Mouse (Mus musculus) cortical plate, adult 2 months (tissue): ENCODE measurements around the gene Thrb. TPM values are rescaled to one million over a fixed set of nuclear protein-coding genes. Genes with fewer than 3 reads are reported as not detected.

Source experiments
- H3K27ac ChIP-seq: fragments of 200-500 bp; 2 replicates; pipeline ENCODE4 v1.5.1; 2012; ENCODE audit warnings: low read length, control low read depth, inconsistent platforms; ENCODE audit not compliant: insufficient read depth
- H3K4me1 ChIP-seq: fragments of 200-500 bp; 2 replicates; pipeline ENCODE4 v1.6.1; 2011; ENCODE audit warnings: low read length; ENCODE audit not compliant: control insufficient read depth, insufficient read depth
- H3K4me3 ChIP-seq: fragments of 200-500 bp; 2 replicates; pipeline ENCODE4 v1.5.1; 2011; ENCODE audit warnings: mild to moderate bottlenecking, low read length, control low read depth; ENCODE audit not compliant: insufficient read depth
- CTCF ChIP-seq: fragments of 200-500 bp; IDR thresholded peaks from 2 replicates; pipeline ENCODE4 v1.5.1; 2011; ENCODE audit warnings: mild to moderate bottlenecking, control low read depth, low read length; ENCODE audit not compliant: insufficient read depth; ENCODE audit errors: extremely low read depth
- POLR2A ChIP-seq: fragments of 200-500 bp; IDR thresholded peaks from 2 replicates; pipeline ENCODE4 v1.6.1; 2011; ENCODE audit warnings: mild to moderate bottlenecking, low read length, control low read depth; ENCODE audit not compliant: insufficient read depth; ENCODE audit errors: extremely low read depth
- polyA plus RNA-seq: library from polyadenylated mRNA; depleted of rRNA; stranded (reverse); fragments of >200 nt; gene quantifications from 2 replicates; pipeline ENCODE4 v1.2.3, GENCODE M21; 2012

Thrb gene
- polyA plus RNA-seq, 1 experiment = 27.3 TPM

DNA sequence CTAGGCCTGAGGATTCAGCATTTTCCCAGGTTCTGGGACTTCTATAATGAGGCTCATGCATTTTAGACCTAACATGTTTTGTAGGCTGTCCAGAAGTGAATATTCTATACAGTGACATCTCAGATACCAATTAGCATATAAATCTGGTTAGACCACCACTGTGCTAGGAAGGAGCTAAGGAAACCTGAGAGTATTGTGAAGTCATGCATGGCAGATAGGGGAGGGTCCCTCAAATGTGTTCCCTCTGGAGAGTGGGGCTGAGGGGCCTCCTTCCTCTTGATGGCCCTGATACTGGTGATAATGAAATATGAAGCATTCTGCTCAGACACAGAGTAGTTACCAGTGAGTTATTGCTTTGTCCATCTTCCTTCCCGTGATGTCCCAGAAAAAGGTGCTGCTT is 91.8 kb downstream of the Thrb start:
- H3K4me1 ChIP-seq = peaks cover 2% of the 10 kb centered on the region; the same call in 1 of the 2 replicates
- no peak overlapping the region for H3K4me3 ChIP-seq
- no peak overlapping the region for H3K27ac ChIP-seq
- TF ChIP-seq POLR2A (no peak), CTCF (no peak)

DNA sequence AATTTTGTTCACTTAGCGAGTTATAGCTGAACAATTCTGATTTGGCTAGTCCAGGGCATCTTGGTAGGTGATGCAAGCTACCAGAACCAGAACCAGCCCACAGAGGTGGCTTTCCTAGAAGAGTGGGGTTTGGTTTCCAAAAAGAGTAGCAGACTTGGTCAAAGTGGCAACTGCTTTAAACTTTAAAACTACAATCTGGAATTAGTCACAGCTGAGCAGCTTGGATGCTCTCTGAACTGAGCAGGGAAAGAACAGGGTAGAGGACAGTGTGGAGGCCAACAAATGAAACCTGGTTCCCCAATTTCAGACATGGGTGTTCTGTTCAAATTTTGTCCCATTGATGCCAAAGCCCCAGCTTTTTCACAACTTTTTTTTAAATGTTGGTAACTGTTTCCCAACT is 93.4 kb downstream of the Thrb start:
- Histone ChIP-seq H3K4me1 (peaks cover 2% of the 10 kb centered on the region; the same call in 1 of the 2 replicates), H3K4me3 (no peak overlapping the region), H3K27ac (no peak overlapping the region)
- TF ChIP-seq POLR2A (no peak), CTCF (no peak)

DNA sequence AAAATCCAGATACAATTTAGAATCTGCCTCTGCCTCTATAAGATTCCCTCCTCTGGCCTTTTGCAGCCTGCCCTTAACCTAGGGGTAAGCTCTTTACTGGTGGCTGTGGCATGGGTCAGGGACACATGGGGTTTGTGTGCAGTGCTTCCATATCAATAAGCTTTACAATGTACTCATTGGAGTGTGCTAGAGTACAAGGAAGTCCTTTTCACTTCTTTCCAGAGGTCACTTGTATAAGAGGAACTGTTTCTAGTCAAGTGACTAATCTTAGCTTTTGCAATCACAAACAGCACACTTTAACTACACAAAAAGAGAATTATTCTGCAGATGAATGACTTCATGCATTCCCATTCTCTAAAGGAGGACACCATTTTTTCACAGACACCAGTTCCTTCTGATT is 96.7 kb downstream of the Thrb start:
- no peak overlapping the region for H3K27ac ChIP-seq
- no peak for TF ChIP-seq CTCF
- no peak overlapping the region for H3K4me3 ChIP-seq
- peaks cover 2% of the 10 kb centered on the region; the same call in 1 of the 2 replicates for H3K4me1 ChIP-seq

DNA sequence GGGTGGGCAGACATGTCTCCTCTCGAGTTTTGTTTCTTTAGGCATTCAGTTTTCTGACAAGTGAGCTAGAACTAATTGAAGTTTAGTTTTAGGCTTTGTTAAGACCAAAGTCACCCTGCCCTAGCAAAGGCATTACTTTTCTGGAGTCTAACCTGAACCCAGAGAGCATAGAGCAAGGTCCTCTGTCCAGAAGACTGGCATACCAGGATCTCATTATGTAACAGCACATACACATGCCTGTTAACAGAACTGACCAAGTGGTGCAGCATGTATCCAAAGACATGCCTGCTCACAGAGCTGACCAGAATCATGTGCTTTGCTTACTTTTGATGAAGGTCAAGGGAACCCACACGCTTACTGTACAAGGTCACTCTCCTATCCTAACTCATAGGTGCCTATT is 107.9 kb downstream of the Thrb start:
- no peak overlapping the region for H3K4me3 ChIP-seq
- H3K27ac ChIP-seq = no peak overlapping the region
- no peaks in the 10 kb centered on the region for H3K4me1 ChIP-seq
- TF ChIP-seq CTCF (no peak), POLR2A (no peak)

DNA sequence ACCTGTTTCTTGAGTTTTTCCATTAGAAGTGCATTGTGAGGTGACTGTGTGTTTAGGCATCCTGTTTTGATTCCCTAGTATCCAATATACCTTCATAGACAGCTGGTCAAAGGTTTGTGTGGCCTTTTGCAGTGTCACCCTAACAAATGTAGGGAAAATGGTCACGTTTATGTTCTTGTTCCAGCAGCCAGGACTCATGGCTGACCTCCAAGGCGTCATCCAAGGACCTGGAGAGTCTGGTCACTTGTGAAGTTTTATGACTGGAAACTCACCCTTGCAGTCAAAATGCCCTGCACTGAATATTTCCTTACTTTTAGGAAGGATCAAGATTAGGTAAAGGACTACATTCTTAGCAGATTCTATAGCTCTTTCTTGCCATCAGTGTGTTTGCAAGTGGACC is 114.3 kb downstream of the Thrb start:
- Histone ChIP-seq H3K4me1 (no peaks in the 10 kb centered on the region), H3K4me3 (no peak overlapping the region), H3K27ac (no peak overlapping the region)
- TF ChIP-seq CTCF (no peak), POLR2A (no peak)

DNA sequence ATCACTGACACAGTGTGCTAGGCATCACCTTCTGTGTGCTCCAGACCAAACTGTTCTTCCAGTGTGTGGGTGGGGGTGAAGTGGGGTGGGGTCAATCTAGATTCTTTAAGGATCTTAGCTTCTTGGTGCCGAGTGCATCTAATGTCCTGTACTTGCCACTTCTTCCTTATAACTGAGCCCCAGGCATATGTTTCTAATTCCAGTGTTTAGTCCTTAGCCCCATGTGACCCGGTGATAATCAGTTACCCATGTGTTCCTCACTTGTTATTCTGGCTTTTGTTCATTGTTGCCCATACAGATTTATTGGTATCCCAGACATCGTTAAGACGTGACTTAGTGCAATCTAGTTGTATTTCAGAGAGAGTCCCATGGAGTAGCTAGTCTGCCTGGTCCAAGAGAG is 121.9 kb downstream of the Thrb start:
- Histone ChIP-seq H3K4me3 (no peak overlapping the region), H3K27ac (no peak overlapping the region), H3K4me1 (no peaks in the 10 kb centered on the region)
- no peak for TF ChIP-seq CTCF
- no peak for TF ChIP-seq POLR2A

DNA sequence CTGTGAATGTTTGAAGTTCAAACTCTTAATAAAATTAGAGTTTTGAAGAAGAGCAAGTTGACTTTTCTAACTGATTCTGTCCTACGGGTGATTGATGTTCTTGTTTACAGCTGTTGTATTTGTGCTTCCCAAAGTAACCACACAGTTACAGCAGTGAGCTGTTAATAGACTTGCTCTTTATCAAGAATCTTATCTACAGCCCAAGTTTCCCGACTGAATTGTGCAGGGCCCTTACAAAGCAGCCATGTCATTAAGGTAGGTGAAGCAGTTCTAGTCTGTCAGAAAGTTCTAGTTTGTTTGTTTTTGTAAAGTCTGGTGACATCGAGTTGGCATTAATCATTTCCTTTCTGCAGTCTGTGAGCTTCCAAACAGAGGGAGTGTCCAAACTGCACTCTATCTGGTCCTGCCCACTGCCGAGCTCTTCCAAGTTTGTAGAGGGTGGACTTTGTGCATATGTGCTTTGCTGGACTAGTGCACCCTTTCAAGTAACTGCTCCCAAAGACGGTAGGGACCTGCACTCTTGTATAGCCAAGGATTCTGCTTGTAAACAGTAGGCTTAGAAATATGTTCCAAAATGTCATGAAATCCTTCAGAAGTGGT is 124.2 kb downstream of the Thrb start:
- Histone ChIP-seq H3K27ac (no peak overlapping the region), H3K4me1 (no peaks in the 10 kb centered on the region), H3K4me3 (no peak overlapping the region)
- TF ChIP-seq POLR2A (no peak), CTCF (no peak)

DNA sequence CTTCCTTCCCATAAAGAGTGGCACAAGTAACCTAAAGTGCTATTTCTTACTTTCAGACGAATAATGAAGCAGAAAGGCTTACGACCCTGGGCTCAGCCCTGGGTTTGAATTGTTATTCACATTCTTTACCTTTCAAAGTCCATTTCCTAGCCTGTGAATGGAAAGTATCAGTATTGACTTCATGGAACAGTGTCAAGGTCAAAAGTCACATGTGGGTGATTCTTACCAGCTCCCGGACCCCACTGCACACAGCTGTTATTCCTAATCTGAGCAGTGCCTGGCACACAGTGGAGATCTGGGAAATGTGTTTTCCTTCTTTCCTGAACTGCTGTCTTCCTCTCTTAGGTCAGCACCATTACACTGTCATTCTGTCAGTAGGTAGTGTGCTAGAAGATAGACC is 125.3 kb downstream of the Thrb start:
- Histone ChIP-seq H3K4me3 (no peak overlapping the region), H3K4me1 (no peaks in the 10 kb centered on the region), H3K27ac (no peak overlapping the region)
- TF ChIP-seq CTCF (no peak), POLR2A (no peak)

DNA sequence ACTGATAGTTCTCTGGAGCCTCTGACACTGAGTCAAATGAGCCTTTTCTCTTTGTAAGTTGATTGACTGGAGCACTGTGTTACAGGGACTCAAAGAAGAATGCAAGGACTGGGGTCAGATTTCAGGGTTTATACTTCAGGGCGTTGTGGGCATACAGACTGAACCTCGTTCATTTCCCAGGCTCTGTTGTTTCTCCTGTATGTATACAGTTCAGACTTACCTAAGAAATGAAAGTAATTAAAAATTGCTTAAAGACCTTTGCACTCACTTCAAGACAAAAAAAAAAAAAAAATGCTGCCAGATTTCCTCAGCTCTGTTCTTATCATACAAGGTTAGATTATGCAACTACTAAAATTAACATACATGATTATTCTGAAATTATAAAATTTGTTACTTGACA is 126.2 kb downstream of the Thrb start:
- Histone ChIP-seq H3K4me3 (no peak overlapping the region), H3K4me1 (no peaks in the 10 kb centered on the region), H3K27ac (no peak overlapping the region)
- TF ChIP-seq POLR2A = no peak
- TF ChIP-seq CTCF = no peak

DNA sequence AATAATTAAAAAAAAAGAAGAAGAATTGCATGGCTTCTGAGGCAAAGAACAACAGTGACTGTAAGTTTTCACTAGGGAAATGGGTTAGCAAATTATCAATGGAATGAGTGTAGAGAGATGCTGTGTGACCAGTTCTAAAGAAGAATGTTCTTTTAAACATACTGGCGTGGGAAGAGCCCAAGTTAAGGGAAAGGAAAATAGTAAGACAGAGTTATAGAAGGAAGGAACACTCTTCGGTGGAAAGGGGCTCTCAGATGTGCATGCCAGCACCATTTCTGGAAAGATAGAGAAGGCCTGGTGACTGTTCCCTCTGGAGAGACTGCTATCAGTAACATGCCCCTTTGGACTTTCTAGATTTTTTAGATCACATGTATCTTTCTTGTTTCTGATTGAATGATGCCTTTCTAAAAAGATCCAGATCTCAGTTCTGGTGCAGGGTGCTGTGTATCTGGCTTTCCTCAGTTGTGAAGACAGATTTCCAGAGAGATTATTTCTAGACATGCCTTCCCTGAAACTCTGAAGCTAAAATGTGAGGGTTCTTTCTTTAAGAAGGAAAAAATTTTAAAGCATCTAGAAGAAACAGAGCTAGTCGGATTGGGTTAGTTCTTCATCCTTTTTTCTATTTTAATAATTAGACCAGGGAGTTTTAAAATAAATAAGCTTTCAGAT is 144.0 kb downstream of the Thrb start:
- Histone ChIP-seq H3K4me3 (no peak overlapping the region), H3K27ac (no peak overlapping the region), H3K4me1 (no peaks in the 10 kb centered on the region; the same call in 1 of the 2 replicates)
- TF ChIP-seq POLR2A = no peak
- no peak for TF ChIP-seq CTCF

DNA sequence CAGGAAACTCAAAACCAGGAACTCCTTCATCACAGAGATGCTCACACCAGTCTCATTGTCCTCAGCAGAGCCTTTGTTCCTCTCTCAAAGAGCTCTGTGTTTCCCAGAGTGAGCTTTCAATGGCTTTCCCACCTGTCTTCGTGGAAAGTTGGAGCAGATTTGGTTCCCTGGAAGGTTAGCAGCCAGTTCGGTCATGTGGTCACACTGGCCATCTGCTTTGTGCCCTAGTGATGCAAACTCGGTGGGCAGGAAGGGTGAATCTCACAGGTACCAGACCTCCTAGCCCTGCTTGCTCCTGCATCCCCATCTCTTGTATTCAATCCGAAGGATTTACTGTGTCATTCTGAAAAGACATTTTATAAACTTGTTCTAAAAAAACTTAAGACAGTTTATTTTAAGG is 151.0 kb downstream of the Thrb start:
- TF ChIP-seq POLR2A (no peak), CTCF (no peak)
- H3K4me1 ChIP-seq = peaks cover 2% of the 10 kb centered on the region; the same call in 1 of the 2 replicates
- H3K27ac ChIP-seq = no peak overlapping the region
- H3K4me3 ChIP-seq = no peak overlapping the region
